Mouse (Mus musculus) erythroid progenitor cell, adult 5-6 weeks (primary cell): ENCODE results near the gene Olfr808. TPM values are rescaled to one million over a fixed set of nuclear protein-coding genes. Genes with fewer than 3 reads are reported as not detected.

Experiments
- ATAC-seq: replicated peaks from 2 replicates; pipeline ENCODE4 v1.8.0; 2016; ENCODE audit warnings: moderate number of reproducible peaks, mild to moderate bottlenecking, moderate TSS enrichment, inconsistent platforms; ENCODE audit not compliant: poor library complexity, low FRiP score, severe bottlenecking
- total RNA-seq, 2 experiments: library from RNA; stranded (forward) in 1 of 2; stranded (reverse) in 1 of 2; fragments of 150-400 nt in 1 of 2; fragments of 186-747, 209-891 nt in 1 of 2; gene quantifications; 2 replicates each; pipeline versions ENCODE4 v1.2.3 to v1.2.4; 2015 to 2017; ENCODE audit warnings: low replicate concordance in 2 of 2

Olfr808 gene
- total RNA-seq (2015; ENCODE audit: low replicate concordance), result not detected in 2 replicates
- total RNA-seq (2017; ENCODE audit: low replicate concordance), result not detected in 2 replicates

- no peak for ATAC-seq
These were observed at the start of gene Olfr808 for GRCm38 (mm10) chr10:129765182-129765581. Olfr808 (plus strand) TSS chr10:129765482.

GRCm38 (mm10) chr10:129729275-129729674, 36.0 kb upstream of the Olfr808 start, which contains the start of gene Olfr805:
Olfr805 (minus strand) TSS chr10:129729375.
- ATAC-seq, result no peak

- ATAC-seq, result no peak
These were observed 23.5 kb upstream of the Olfr808 start, which contains the start of gene Olfr806 for GRCm38 (mm10) chr10:129741821-129742220. Olfr806 (minus strand) TSS chr10:129741921.

- ATAC-seq, result no peak
These were observed 7.6 kb upstream of the Olfr808 start, which contains the start of gene Olfr807 for GRCm38 (mm10) chr10:129757693-129758092. Olfr807 (minus strand) TSS chr10:129757793.

GRCm38 (mm10) chr10:129774338-129774737, 9.1 kb downstream of the Olfr808 start, which contains the start of gene Olfr809:
Olfr809 (plus strand) TSS chr10:129774638.
- ATAC-seq, result no peak

GRCm38 (mm10) chr10:129778123-129778522, 12.8 kb downstream of the Olfr808 start:
- ATAC-seq, result no peak

- no peak for ATAC-seq
These were observed 29.5 kb downstream of the Olfr808 start, which contains the start of gene Olfr810 for GRCm38 (mm10) chr10:129794817-129795216. Olfr810 (minus strand) TSS chr10:129794917.

- ATAC-seq, result no peak
These were observed 39.0 kb downstream of the Olfr808 start, which contains the start of gene Olfr811 for GRCm38 (mm10) chr10:129804296-129804695. Olfr811 (minus strand) TSS chr10:129804396.

Other genes with a start within 250 kb of the Olfr808 start
- not detected in 2 replicates for gene Olfr791, start 243.7 kb upstream of the Olfr808 start, total RNA-seq (2015; ENCODE audit: low replicate concordance)
- gene Olfr791, start 243.7 kb upstream of the Olfr808 start, total RNA-seq (2017; ENCODE audit: low replicate concordance), result not detected in 2 replicates
- not detected in 2 replicates for gene Olfr792, start 226.3 kb upstream of the Olfr808 start, total RNA-seq (2015; ENCODE audit: low replicate concordance)
- not detected in 2 replicates for gene Olfr792, start 226.3 kb upstream of the Olfr808 start, total RNA-seq (2017; ENCODE audit: low replicate concordance)
- gene Olfr794, start 197.8 kb upstream of the Olfr808 start, total RNA-seq (2015; ENCODE audit: low replicate concordance), result not detected in 2 replicates
- not detected in 2 replicates for gene Olfr794, start 197.8 kb upstream of the Olfr808 start, total RNA-seq (2017; ENCODE audit: low replicate concordance)
- gene Olfr796, start 152.9 kb upstream of the Olfr808 start, total RNA-seq (2015; ENCODE audit: low replicate concordance), result not detected in 2 replicates
- gene Olfr796, start 152.9 kb upstream of the Olfr808 start, total RNA-seq (2017; ENCODE audit: low replicate concordance), result not detected in 2 replicates
- gene Olfr798, start 137.5 kb upstream of the Olfr808 start, total RNA-seq (2015; ENCODE audit: low replicate concordance), result not detected in 2 replicates
- not detected in 2 replicates for gene Olfr798, start 137.5 kb upstream of the Olfr808 start, total RNA-seq (2017; ENCODE audit: low replicate concordance)
- gene Olfr799, start 128.0 kb upstream of the Olfr808 start, total RNA-seq (2015; ENCODE audit: low replicate concordance), result not detected in 2 replicates
- not detected in 2 replicates for gene Olfr799, start 128.0 kb upstream of the Olfr808 start, total RNA-seq (2017; ENCODE audit: low replicate concordance)
- gene Olfr800, start 107.8 kb upstream of the Olfr808 start, total RNA-seq (2015; ENCODE audit: low replicate concordance), result not detected in 2 replicates
- gene Olfr800, start 107.8 kb upstream of the Olfr808 start, total RNA-seq (2017; ENCODE audit: low replicate concordance), result not detected in 2 replicates
- not detected in 2 replicates for gene Olfr801, start 91.6 kb upstream of the Olfr808 start, total RNA-seq (2015; ENCODE audit: low replicate concordance)
- not detected in 2 replicates for gene Olfr801, start 91.6 kb upstream of the Olfr808 start, total RNA-seq (2017; ENCODE audit: low replicate concordance)
- not detected in 2 replicates for gene Olfr802, start 77.3 kb upstream of the Olfr808 start, total RNA-seq (2015; ENCODE audit: low replicate concordance)
- gene Olfr802, start 77.3 kb upstream of the Olfr808 start, total RNA-seq (2017; ENCODE audit: low replicate concordance), result not detected in 2 replicates
- not detected in 2 replicates for gene Olfr803, start 71.2 kb upstream of the Olfr808 start, total RNA-seq (2015; ENCODE audit: low replicate concordance)
- gene Olfr803, start 71.2 kb upstream of the Olfr808 start, total RNA-seq (2017; ENCODE audit: low replicate concordance), result not detected in 2 replicates
- gene Olfr804, start 62.3 kb upstream of the Olfr808 start, total RNA-seq (2015; ENCODE audit: low replicate concordance), result not detected in 2 replicates
- not detected in 2 replicates for gene Olfr804, start 62.3 kb upstream of the Olfr808 start, total RNA-seq (2017; ENCODE audit: low replicate concordance)
- gene Olfr805, start 36.1 kb upstream of the Olfr808 start, total RNA-seq (2015; ENCODE audit: low replicate concordance), result not detected in 2 replicates
- gene Olfr805, start 36.1 kb upstream of the Olfr808 start, total RNA-seq (2017; ENCODE audit: low replicate concordance), result not detected in 2 replicates
- gene Olfr806, start 23.6 kb upstream of the Olfr808 start, total RNA-seq (2015; ENCODE audit: low replicate concordance), result not detected in 2 replicates
- gene Olfr806, start 23.6 kb upstream of the Olfr808 start, total RNA-seq (2017; ENCODE audit: low replicate concordance), result not detected in 2 replicates
- gene Olfr807, start 7.7 kb upstream of the Olfr808 start, total RNA-seq (2015; ENCODE audit: low replicate concordance), result not detected in 2 replicates
- gene Olfr807, start 7.7 kb upstream of the Olfr808 start, total RNA-seq (2017; ENCODE audit: low replicate concordance), result not detected in 2 replicates
- not detected in 2 replicates for gene Olfr809, start 9.2 kb downstream of the Olfr808 start, total RNA-seq (2015; ENCODE audit: low replicate concordance)
- gene Olfr809, start 9.2 kb downstream of the Olfr808 start, total RNA-seq (2017; ENCODE audit: low replicate concordance), result not detected in 2 replicates
- gene Olfr810, start 29.4 kb downstream of the Olfr808 start, total RNA-seq (2015; ENCODE audit: low replicate concordance), result not detected in 2 replicates
- gene Olfr810, start 29.4 kb downstream of the Olfr808 start, total RNA-seq (2017; ENCODE audit: low replicate concordance), result not detected in 2 replicates
- gene Olfr811, start 38.9 kb downstream of the Olfr808 start, total RNA-seq (2015; ENCODE audit: low replicate concordance), result not detected in 2 replicates
- gene Olfr811, start 38.9 kb downstream of the Olfr808 start, total RNA-seq (2017; ENCODE audit: low replicate concordance), result not detected in 2 replicates
- not detected in 2 replicates for gene Olfr812, start 80.6 kb downstream of the Olfr808 start, total RNA-seq (2015; ENCODE audit: low replicate concordance)
- gene Olfr812, start 80.6 kb downstream of the Olfr808 start, total RNA-seq (2017; ENCODE audit: low replicate concordance), result not detected in 2 replicates
- gene Olfr813, start 89.9 kb downstream of the Olfr808 start, total RNA-seq (2015; ENCODE audit: low replicate concordance), result not detected in 2 replicates
- not detected in 2 replicates for gene Olfr813, start 89.9 kb downstream of the Olfr808 start, total RNA-seq (2017; ENCODE audit: low replicate concordance)
- not detected in 2 replicates for gene Olfr814, start 114.4 kb downstream of the Olfr808 start, total RNA-seq (2015; ENCODE audit: low replicate concordance)
- gene Olfr814, start 114.4 kb downstream of the Olfr808 start, total RNA-seq (2017; ENCODE audit: low replicate concordance), result not detected in 2 replicates
- gene Olfr815, start 140.4 kb downstream of the Olfr808 start, total RNA-seq (2015; ENCODE audit: low replicate concordance), result not detected in 2 replicates
- not detected in 2 replicates for gene Olfr815, start 140.4 kb downstream of the Olfr808 start, total RNA-seq (2017; ENCODE audit: low replicate concordance)
- gene Olfr816, start 150.1 kb downstream of the Olfr808 start, total RNA-seq (2015; ENCODE audit: low replicate concordance), result not detected in 2 replicates
- gene Olfr816, start 150.1 kb downstream of the Olfr808 start, total RNA-seq (2017; ENCODE audit: low replicate concordance), result not detected in 2 replicates
- gene Olfr818, start 183.6 kb downstream of the Olfr808 start, total RNA-seq (2015; ENCODE audit: low replicate concordance), result not detected in 2 replicates
- gene Olfr818, start 183.6 kb downstream of the Olfr808 start, total RNA-seq (2017; ENCODE audit: low replicate concordance), result not detected in 2 replicates
- not detected in 2 replicates for gene Olfr819, start 201.8 kb downstream of the Olfr808 start, total RNA-seq (2015; ENCODE audit: low replicate concordance)
- gene Olfr819, start 201.8 kb downstream of the Olfr808 start, total RNA-seq (2017; ENCODE audit: low replicate concordance), result not detected in 2 replicates
- not detected in 2 replicates for gene Olfr247, start 210.7 kb downstream of the Olfr808 start, total RNA-seq (2015; ENCODE audit: low replicate concordance)
- not detected in 2 replicates for gene Olfr247, start 210.7 kb downstream of the Olfr808 start, total RNA-seq (2017; ENCODE audit: low replicate concordance)
- gene Gm10310, start 219.6 kb downstream of the Olfr808 start, total RNA-seq (2015; ENCODE audit: low replicate concordance), result not detected in 2 replicates
- gene Gm10310, start 219.6 kb downstream of the Olfr808 start, total RNA-seq (2017; ENCODE audit: low replicate concordance), result not detected in 2 replicates
- not detected in 2 replicates for gene Olfr820, start 247.1 kb downstream of the Olfr808 start, total RNA-seq (2015; ENCODE audit: low replicate concordance)
- gene Olfr820, start 247.1 kb downstream of the Olfr808 start, total RNA-seq (2017; ENCODE audit: low replicate concordance), result not detected in 2 replicates